Comparison of ENCODE assay signal across 8 mouse cellular contexts in genomic region chr11:69922012-69922756, GRCm38 (mm10). TPM values are rescaled to one million over a fixed set of nuclear protein-coding genes. Genes with fewer than 3 reads are reported as not detected.
DNase-seq lines count a peak whose midpoint lies in the region; ATAC-seq lines count a peak whose summit lies in the region.

No protein-coding gene starts in this region.

- no peak for DNase-seq in kidney, postnatal 36 days
- DNase-seq in R1 (ENCODE audit: low read depth, low spot score), result peak; percentile 64
- no peak for DNase-seq in hindbrain, embryonic 11.5 days (ENCODE audit: low spot score)
- no peak for DNase-seq in layer of hippocampus, adult 8-10 months (ENCODE audit: low spot score in 2 of 2)
- no peak for DNase-seq in cerebellum, adult 8-10 months
- no peak for DNase-seq in left cerebral cortex, adult 11 months (ENCODE audit: low spot score)

- H3K9ac ChIP-seq in kidney, embryonic 16.5 days (replicated peaks; ENCODE audit: low read length), result peak overlapping the region; percentile 76
- H3K9ac ChIP-seq in hindbrain, embryonic 11.5 days (ENCODE audit: low read depth, low read length), result peak overlapping the region; percentile 52
- H3K9ac ChIP-seq in midbrain, embryonic 15.5 days, result peak overlapping the region; percentile 40

- no peak for ATAC-seq in kidney, embryonic 16.5 days (ENCODE audit: low FRiP score, low TSS enrichment)
- ATAC-seq in hindbrain, embryonic 11.5 days (ENCODE audit: low FRiP score), result no peak
- ATAC-seq in midbrain, embryonic 15.5 days (replicated peaks), result no peak

- H3K4me2 ChIP-seq in kidney, embryonic 16.5 days (replicated peaks; ENCODE audit: low read depth, low read length), result peak overlapping the region; percentile 57
- H3K4me2 ChIP-seq in hindbrain, embryonic 11.5 days (replicated peaks; ENCODE audit: low read depth, low read length), result peak overlapping the region; percentile 53
- H3K4me2 ChIP-seq in midbrain, embryonic 15.5 days, result peak overlapping the region; percentile 81

- no peaks in the 10 kb centered on the region for H3K27me3 ChIP-seq in kidney, embryonic 16.5 days (ENCODE audit: insufficient read depth, low read length)
- no peaks in the 10 kb centered on the region for H3K27me3 ChIP-seq in hindbrain, embryonic 11.5 days (ENCODE audit: control insufficient read depth, insufficient read depth, low read length)
- H3K27me3 ChIP-seq in midbrain, embryonic 15.5 days (replicated peaks), result no peaks in the 10 kb centered on the region

- peaks cover 17% of the 10 kb centered on the region for H3K36me3 ChIP-seq in kidney, embryonic 16.5 days (ENCODE audit: insufficient read depth, low read length)
- peaks cover 7% of the 10 kb centered on the region; the same call in 1 of the 2 replicates for H3K36me3 ChIP-seq in hindbrain, embryonic 11.5 days (ENCODE audit: control insufficient read depth, insufficient read depth, low read length)
- H3K36me3 ChIP-seq in midbrain, embryonic 15.5 days (replicated peaks), result peaks cover 14% of the 10 kb centered on the region; the same call in 1 of the 2 replicates

- 2% methylated on average over 12 of the region's 12 CpGs for WGBS in kidney, embryonic 16.5 days
- 4% methylated on average over 12 of the region's 12 CpGs for WGBS in hindbrain, embryonic 11.5 days
- WGBS in midbrain, embryonic 15.5 days, result 3% methylated on average over 12 of the region's 12 CpGs

- no peaks in the 10 kb centered on the region for H3K9me3 ChIP-seq in kidney, embryonic 16.5 days (ENCODE audit: low read length)
- H3K9me3 ChIP-seq in hindbrain, embryonic 11.5 days (ENCODE audit: control insufficient read depth, low read length), result no peaks in the 10 kb centered on the region
- no peaks in the 10 kb centered on the region for H3K9me3 ChIP-seq in midbrain, embryonic 15.5 days

- H3K27ac ChIP-seq in kidney, embryonic 16.5 days (ENCODE audit: low read length), result peak overlapping the region; percentile 97
- H3K27ac ChIP-seq in hindbrain, embryonic 11.5 days (ENCODE audit: low read depth, low read length), result peak overlapping the region; percentile 93
- peak overlapping the region; percentile 90 for H3K27ac ChIP-seq in midbrain, embryonic 15.5 days

- peak overlapping the region; percentile 95 for H3K4me3 ChIP-seq in kidney, embryonic 16.5 days (ENCODE audit: low read length)
- peak overlapping the region; percentile 98 for H3K4me3 ChIP-seq in hindbrain, embryonic 11.5 days (ENCODE audit: low read depth, low read length)
- peak overlapping the region; percentile 83 for H3K4me3 ChIP-seq in midbrain, embryonic 15.5 days

- H3K4me1 ChIP-seq in kidney, embryonic 16.5 days (ENCODE audit: insufficient read depth, low read length), result peaks cover 23% of the 10 kb centered on the region
- peaks cover 4% of the 10 kb centered on the region; the same call in 1 of the 2 replicates for H3K4me1 ChIP-seq in hindbrain, embryonic 11.5 days (replicated peaks; ENCODE audit: control insufficient read depth, insufficient read depth, low read length)
- peaks cover 30% of the 10 kb centered on the region for H3K4me1 ChIP-seq in midbrain, embryonic 15.5 days

RNA-seq across cellular contexts. Expression of gene Eif5a, which starts 0.4 kb away (rescaled TPM):
- 1,737 and 1,791 TPM in 2 replicates for polyA plus RNA-seq in kidney, embryonic 16.5 days (2015; fragmentation: Nextera tagmentation; extraction: Ambion mirVana)
- 1,842 and 1,860 TPM in 2 replicates for polyA plus RNA-seq in hindbrain, embryonic 11.5 days (2014; fragmentation: Nextera tagmentation; extraction: Ambion mirVana)
- 1,022 and 1,040 TPM in 2 replicates for polyA plus RNA-seq in midbrain, embryonic 15.5 days (2015; fragmentation: Nextera tagmentation; extraction: Ambion mirVana)
- total RNA-seq in layer of hippocampus, adult 8-10 months (2022), result 100 to 1,000 TPM; 395 to 425 (median 420) TPM

RNA-seq across cellular contexts. Expression of gene Gps2, which starts 8.5 kb away (rescaled TPM):
- polyA plus RNA-seq in kidney, embryonic 16.5 days (2015; fragmentation: Nextera tagmentation; extraction: Ambion mirVana), result 85.2 and 86.4 TPM in 2 replicates
- polyA plus RNA-seq in hindbrain, embryonic 11.5 days (2014; fragmentation: Nextera tagmentation; extraction: Ambion mirVana), result 84.3 and 89.0 TPM in 2 replicates
- polyA plus RNA-seq in midbrain, embryonic 15.5 days (2015; fragmentation: Nextera tagmentation; extraction: Ambion mirVana), result 77.6 and 86.6 TPM in 2 replicates
- total RNA-seq in layer of hippocampus, adult 8-10 months (2022), result 10 to 100 TPM; 28.2 to 44.5 (median 38.4) TPM

RNA-seq across cellular contexts. Expression of gene Ybx2, which starts 13.4 kb away (rescaled TPM):
- polyA plus RNA-seq in kidney, embryonic 16.5 days (2015; fragmentation: Nextera tagmentation; extraction: Ambion mirVana), result 7.0 and 10.3 TPM in 2 replicates
- 3.1 and 4.8 TPM in 2 replicates for polyA plus RNA-seq in hindbrain, embryonic 11.5 days (2014; fragmentation: Nextera tagmentation; extraction: Ambion mirVana)
- polyA plus RNA-seq in midbrain, embryonic 15.5 days (2015; fragmentation: Nextera tagmentation; extraction: Ambion mirVana), result 5.6 and 6.4 TPM in 2 replicates
- 10 to 100 TPM; 10.6 to 18.7 (median 13.9) TPM for total RNA-seq in layer of hippocampus, adult 8-10 months (2022)

RNA-seq across cellular contexts. Expression of gene Neurl4, which starts 21.3 kb away (rescaled TPM):
- polyA plus RNA-seq in kidney, embryonic 16.5 days (2015; fragmentation: Nextera tagmentation; extraction: Ambion mirVana), result 11.4 and 12.8 TPM in 2 replicates
- polyA plus RNA-seq in hindbrain, embryonic 11.5 days (2014; fragmentation: Nextera tagmentation; extraction: Ambion mirVana), result 15.0 and 20.6 TPM in 2 replicates
- polyA plus RNA-seq in midbrain, embryonic 15.5 days (2015; fragmentation: Nextera tagmentation; extraction: Ambion mirVana), result 23.2 and 24.2 TPM in 2 replicates
- 100 to 1,000 TPM in 3 of 4 experiments, 10 to 100 TPM in 1; 92.4 to 126 (median 112) TPM for total RNA-seq in layer of hippocampus, adult 8-10 months (2022)

RNA-seq across cellular contexts. Expression of gene 2810408A11Rik, which starts 21.4 kb away (rescaled TPM):
- 11.7 and 12.8 TPM in 2 replicates for polyA plus RNA-seq in kidney, embryonic 16.5 days (2015; fragmentation: Nextera tagmentation; extraction: Ambion mirVana)
- polyA plus RNA-seq in hindbrain, embryonic 11.5 days (2014; fragmentation: Nextera tagmentation; extraction: Ambion mirVana), result 14.5 and 14.7 TPM in 2 replicates
- 11.1 and 11.8 TPM in 2 replicates for polyA plus RNA-seq in midbrain, embryonic 15.5 days (2015; fragmentation: Nextera tagmentation; extraction: Ambion mirVana)
- total RNA-seq in layer of hippocampus, adult 8-10 months (2022), result under 1 TPM in 2 of 4 experiments, not detected in 2; 0.64 to 0.72 TPM
